Comparison of ENCODE assay signal across 16 mouse cellular contexts in the genomic region with DNA sequence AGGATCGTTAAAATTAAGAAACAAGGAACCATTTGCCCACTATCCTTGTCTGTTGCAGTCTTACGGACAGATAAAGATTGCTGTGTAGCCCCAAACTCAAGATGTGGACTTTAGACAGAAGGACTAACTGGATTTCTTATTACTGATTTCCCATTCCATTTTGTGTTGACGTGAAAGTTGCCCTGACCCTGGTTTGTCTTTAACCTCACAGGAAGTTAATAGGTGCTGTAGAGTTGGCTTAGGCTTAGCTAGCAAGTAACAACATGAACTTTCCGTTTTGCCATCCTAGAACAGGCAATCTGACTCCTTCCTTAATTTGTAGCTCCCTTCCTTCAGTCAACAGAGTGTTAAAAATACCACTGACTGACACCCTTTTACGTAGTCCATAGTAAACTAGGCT.
DNase-seq lines count a peak whose midpoint lies in the region.
"Had no signal": no experiment of that assay in that cellular context is flagged by ENCODE, and none has a peak within 500 bp of the region (broad histone marks: within the 10 kb centered on the region; RNA-seq: fewer than 3 reads in every experiment).

No protein-coding gene starts in this region.

- DNase-seq in kidney, adult 11 months: peak; percentile 36
- no peak for DNase-seq in kidney, postnatal 25 days
- DNase-seq in kidney, adult 9 months: peak; percentile 76
- DNase-seq in kidney, postnatal 10 days: no peak
- peak; percentile 11 for DNase-seq in kidney, postnatal 14 days
- DNase-seq in right cerebral cortex, adult 18-20 months: no peak
- DNase-seq: adrenal gland, adult 8-10 months; adrenal gland, postnatal 25 days; cerebellum, adult 11-12 months; cerebellum, adult 8-10 months; cerebellum, postnatal 14 days; gastrocnemius, postnatal 10 days; gastrocnemius, postnatal 36 days; heart, adult 2 months; heart, postnatal 14 days; heart, postnatal 4 days had no signal

Comparison
In these comparisons a context has a peak if more than half of its experiments do, and no peak if none do; other contexts are left out.
1. DNase-seq: peak in kidney, adult 11 months (single experiment), kidney, adult 9 months (single experiment) and kidney, postnatal 14 days (single experiment); none in kidney, postnatal 25 days (0 of 2), kidney, postnatal 10 days (single experiment) and right cerebral cortex, adult 18-20 months (single experiment).